Mouse (Mus musculus) cerebellum, adult 8-10 months (tissue): ENCODE results near the gene Tgfbr3l.

Experiments
- DNase-seq: peaks from one replicate; pipeline ENCODE4 v3.0.0; 2022

Tgfbr3l gene

DNA sequence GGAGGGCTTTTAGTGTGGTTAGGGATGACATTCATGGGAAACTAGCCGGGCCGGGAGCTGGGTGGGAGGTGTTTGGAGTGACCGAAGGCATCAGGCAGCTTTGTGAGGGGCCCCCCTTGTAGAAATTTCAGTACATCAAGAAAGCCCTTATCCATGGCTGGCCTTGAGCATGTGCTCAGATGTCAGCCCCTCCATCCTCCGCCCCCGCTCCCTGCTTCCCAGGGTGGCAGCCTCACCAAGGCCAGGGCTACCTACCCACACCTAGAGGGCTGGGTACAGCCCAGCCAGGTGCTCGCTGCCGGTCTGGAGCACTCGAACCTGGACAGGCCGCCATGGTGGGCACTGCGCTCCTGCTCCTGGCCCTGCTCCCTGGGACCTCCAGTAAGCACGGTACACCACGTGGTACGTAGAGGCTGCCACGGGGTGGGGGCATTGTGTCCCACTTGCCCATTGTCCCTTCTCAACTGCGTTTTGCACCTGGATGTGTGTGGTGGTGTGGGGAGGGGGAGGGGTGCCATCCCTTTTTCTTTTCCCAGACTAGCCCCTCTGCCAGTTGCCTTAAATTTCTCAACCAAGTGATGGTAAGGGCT is at the start of gene Tgfbr3l:
Gene Tgfbr3l (plus strand): TSS at position 264 of the 590 bp plus-strand sequence.
- no peak for DNase-seq

DNA sequence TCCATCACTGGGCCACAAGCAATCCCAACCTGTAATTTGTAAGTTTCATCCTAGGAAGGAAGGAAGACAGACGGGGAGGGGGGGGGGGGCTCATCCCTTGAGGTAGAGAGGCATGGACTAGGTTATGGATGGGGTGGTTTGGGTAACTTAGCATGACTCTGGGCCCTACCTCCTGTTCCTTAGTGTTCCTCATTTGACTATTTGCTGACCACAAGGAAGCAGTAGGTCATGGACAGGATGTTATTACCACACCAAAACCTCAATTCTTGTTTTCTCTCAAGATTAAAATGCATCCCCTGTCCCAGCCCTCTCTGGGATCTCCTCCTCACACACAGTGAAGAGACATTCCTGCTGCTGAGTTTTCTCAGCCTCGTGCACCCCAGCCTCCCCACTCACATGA is 46.7 kb upstream of the Tgfbr3l start:
- no peak for DNase-seq

DNA sequence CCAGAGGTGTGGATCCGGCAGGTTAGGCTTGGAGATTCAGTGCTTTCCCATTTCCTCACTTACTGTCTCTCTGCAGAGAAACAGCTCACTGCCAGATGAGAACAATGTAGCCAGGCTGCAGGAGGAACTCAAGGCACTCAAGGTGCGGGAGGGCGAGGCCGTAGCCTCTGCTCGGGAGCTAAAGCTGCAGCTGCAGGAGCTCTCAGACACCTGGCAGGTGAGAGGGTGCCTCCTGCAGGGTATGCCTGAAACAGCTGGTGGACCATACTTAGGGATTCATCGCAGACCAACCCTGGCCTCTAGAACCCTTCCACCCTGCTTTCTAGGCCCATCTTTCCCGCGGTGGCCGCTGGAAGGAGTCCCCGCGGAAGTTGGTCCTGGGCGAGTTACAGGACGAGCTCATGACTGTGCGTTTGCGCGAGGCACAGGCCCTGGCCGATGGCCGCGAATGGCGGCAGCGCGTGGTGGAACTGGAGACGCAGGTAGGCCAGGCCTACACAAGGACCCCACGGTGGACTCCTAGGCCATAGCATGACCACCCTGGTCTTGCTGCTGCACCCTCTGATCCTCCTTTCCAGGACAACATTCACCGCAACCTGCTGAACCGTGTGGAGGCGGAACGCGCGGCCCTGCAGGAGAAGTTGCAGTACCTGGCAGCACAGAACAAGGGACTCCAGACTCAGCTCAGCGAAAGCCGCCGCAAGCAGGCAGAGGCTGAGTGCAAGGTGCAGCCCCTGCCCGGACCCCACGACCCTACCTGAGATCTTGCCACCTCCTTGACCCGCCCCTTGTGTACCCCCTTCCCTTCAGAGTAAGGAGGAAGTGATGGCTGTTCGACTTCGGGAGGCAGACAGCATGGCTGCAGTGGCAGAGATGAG is 42.5 kb upstream of the Tgfbr3l start:
- DNase-seq = no peak

DNA sequence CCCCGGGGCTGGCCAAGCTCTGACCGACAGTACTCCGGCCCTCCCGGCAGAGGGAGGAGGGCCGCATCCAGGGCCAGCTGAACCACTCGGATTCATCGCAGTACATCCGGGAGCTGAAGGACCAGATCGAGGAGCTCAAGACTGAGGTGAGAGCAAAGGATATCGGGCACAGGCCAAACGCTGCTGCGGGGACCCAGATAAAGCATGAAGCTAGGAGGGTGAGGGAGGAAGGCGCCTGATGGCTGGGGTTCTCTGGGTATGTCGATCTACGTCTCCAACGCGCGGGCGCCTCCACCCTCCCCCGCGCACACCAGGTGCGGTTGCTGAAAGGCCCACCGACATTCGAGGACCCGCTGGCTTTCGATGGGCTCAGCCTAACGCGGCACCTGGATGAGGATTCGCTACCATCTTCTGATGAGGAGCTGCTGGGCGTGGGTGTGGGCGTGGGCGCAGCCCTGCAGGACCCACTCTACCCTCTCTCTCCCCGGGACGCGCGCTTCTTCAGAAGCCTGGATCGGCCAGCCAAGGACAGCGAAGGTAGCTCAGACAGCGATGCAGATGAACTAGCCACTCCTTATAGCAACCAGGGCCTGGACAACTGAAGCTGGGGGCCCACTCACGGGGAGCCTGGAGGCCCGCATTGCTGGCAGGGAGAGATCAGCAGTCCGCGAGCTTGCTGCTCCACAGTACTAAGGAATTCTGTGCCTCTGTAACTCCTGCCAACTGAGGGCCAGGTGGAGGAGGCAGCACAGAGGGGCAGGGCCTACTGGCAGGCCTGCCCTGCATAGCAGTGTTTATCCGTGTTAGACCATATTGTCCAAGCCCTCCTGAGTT is 41.6 kb upstream of the Tgfbr3l start:
- DNase-seq = peak; percentile 32

DNA sequence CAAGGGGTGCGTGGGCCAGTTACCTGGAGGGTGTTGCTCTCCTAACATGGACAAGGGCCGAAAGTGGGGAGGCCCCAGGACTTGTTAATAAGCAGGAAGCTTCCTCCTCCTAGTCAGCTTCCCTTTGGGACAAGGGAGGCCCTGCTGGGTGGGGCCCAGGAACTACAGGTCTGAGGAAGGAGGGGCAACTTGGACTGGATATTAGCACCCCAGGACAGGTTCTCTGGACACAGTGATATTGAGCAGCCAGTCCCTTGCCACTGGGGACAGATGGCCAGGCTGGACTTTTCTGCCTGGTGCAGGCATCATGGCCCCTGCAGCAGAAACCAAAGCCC is 41.0 kb upstream of the Tgfbr3l start:
- DNase-seq = no peak

DNA sequence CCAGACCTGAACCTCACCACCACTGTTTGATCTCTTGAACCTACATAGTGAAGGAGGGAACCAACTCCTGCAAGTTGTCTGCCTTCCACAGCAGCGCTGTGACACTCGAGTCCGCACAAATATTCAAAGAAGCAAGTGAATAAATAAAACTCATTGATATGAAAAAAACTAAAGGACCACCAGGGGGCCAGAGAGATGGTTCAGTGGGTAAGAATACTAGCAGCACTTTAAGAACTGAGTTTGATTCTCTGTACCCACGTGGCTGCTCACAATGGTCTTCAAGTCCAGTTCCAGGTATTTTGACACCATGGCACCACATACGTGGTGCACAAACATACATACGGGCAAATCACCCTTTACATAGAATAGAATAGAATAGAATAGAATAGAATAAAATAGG is 36.9 kb upstream of the Tgfbr3l start:
- no peak for DNase-seq

DNA sequence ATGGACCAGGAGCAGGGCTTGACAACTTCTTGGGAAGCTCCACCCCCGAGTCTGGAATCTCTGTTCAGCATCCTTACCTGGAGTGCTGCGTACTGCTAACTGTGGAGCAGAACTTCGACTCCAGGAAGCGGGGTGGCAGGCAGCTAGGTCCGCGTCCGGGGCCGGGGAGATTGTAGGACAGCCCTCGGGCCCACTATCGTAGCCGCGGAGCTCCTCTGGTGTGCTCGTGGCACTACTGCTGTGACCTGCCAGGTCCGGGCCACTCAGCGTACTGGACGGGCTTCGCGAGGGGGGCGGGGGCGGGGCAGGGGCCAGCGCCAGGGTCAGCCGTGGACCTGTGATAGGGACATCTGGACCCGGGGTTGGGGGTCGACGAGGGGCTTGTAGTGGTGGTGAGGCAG is 35.2 kb upstream of the Tgfbr3l start:
- peak; percentile 25 for DNase-seq

DNA sequence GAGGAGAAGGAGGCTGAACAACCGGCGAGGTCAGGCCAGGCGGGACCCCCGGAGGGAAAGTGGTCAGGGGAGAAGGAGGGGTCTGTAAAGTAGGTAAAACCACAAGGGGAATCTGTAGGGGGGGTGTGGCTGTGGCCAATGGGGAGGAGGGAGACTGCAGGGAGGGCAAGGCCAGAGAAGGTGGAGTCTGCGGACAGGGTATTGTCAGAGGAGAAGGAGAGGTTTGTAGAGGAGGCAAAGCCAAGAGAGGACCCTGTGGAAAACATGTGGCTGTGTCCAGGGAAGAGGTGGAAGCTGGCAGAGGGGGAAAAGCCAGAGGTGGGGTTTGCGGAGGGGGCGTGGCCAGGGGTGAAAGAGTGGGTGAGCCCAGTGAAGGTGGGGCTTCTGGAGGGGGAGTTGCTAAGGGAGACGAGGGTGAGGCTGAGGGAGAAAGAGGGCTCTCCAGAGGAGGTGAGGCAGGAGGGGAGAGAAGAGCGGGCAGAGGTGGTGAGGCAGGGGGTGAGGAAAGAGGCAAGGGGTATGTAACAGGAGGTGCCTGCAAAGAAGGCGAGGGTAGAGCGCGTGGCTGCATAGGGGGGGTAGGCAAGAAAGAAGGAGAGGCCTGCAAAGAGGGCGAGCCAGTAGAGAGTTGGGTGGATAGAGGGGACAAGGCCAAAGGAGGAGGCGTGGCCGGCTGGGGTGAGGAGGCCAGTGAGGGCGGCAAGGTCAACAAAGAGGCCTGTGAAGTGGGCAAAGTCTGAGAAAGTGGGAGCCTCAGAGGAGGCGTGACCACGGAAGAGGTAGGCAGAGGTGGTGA is 34.6 kb upstream of the Tgfbr3l start:
- DNase-seq = peak; percentile 28

DNA sequence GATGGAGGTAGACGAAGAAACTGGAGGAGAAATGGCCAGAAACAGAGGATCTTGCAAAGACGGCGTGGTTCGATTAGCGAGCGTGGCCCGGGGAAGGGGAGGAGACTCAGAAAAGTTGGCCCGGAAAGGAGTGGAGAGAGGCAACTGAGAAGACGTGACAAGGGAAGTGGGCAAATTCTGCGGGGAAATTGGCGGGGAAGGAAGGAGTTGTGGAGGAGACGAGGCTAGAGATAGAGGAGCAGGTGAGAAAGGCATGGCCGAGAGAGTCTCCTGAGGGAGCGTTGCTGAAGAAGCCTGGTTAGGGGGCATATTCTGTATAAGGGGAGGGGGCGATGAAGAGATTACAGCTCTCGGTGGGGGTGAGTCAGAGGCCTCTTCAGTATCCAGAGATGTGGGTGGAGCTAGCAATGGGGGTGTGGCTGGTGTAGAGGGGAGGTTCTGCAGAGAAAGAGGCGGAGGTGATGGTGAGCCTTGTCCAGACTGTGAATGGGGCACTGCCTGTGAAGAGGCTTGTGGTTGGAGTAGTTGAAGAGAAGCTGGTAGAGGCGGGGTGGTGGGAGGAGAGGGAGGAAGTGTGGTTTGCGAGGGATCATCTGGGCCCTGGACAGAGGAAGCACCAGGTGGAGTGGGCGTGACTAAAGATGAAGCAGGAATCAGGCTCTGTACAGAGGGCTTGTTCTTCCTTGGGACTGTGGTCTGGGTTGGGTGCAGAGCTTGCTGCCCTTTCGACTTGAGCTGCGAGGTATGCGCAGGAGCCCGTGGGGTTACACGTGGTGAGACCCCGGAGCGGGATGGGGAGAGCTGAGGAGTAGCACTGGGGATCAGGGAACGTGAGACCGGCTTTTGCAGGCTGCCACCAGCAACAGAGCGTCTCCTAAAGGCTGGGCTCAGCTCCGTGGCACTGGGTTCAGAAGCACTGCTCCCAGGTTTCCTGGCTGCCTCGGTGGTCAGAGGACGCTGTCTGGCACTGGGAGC is 33.7 kb upstream of the Tgfbr3l start:
- no peak for DNase-seq

DNA sequence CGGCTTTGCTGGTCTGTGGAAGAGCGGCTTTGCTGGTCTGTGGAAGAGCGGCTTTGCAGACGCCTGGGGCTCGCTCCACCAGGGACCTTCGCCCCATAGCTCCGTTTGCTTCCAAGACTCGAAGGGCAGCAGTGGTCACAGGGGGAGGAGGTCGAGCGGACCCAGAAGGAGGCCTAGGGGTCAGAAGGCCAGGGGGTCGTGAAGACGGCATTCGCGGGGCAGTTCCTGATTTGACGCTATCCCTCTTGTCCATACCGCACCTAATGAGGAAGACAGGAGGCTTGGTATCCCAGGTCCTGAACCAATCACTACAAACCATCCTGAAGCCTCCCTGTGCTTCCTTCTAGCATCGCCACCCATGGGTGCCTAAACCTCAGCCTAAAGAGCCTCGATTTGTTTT is 31.7 kb upstream of the Tgfbr3l start:
- peak; percentile 32 for DNase-seq

DNA sequence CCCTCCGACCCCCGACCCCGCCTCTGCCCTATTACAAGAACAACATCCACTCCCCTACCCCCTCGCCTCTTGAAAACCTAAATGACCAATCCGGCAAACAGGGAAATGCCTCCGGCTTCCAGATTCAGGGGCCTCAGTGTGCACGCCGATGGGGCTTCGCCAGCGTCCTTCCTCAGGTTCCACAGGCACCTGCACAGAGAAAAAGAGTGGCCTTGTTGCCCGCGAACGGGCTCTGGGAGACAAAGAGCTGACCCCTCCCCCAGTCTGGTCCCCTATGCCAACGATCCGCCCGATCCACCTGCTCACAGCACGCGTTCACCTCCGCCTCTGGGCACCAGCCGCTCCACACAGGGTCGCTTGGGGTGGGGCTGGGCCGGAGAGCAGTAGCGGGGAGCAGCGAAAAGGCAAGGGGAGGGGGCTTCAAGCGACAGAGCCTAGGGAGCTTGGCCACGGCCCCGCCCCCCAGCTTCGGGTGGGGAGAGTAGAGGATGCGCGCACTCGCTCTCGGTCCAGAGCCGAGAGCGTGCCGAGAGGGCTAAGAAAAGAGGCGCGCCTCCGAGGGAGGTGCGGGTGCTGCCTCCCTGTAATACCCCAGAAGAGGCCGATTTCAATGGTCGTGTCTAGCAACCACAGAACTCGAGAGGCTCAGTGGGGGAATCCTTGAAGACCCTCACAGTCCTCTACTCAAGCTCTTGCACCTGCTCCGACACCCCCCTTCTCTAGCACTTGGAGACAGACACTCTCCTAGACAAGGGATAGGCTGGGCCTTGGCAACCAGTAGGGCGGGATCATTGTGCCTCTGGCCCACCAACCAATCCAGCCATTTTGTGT is 31.0 kb upstream of the Tgfbr3l start, which contains the start of gene Prr36:
Gene Prr36 (minus strand): TSS at position 669 of the 831 bp plus-strand sequence.
- DNase-seq = peak; percentile 59

DNA sequence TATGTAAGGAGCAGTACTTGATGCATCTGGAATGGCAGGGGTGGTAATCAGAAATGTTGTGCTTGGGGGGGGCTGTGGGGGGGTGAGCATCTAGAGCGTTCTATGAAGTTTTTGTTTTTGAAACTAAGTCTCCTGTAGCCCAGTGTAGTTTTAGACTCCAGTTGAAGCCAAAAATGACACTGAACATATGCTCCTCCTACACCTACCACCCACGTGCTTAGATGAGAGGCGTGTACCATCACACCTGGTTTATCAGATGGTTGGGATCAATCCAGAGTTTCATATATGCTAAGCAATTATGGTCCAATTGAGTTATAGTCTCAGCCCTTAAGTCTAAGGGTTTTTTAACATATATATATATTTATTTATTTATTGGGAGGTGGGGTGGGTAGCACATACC is 28.4 kb upstream of the Tgfbr3l start:
- no peak for DNase-seq

DNA sequence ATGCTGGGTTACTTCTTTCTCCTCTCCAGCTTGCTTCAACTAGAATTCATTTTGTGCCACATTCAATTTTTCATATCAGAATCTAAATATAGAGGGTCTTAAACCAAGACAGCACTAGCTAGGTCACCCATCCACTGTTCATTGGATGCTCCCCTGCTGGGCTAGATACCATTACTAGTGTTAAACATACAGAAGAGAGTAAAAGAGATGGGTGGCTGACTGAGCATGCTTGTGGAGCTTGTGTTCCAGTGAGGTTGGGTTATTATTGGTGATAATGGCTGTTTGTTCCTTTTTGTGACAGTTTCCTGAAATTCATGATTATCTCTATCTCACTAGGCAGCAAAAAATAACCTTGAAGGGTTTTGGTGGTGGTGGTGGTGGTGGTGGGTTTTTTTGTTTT is 26.0 kb upstream of the Tgfbr3l start:
- DNase-seq = no peak

DNA sequence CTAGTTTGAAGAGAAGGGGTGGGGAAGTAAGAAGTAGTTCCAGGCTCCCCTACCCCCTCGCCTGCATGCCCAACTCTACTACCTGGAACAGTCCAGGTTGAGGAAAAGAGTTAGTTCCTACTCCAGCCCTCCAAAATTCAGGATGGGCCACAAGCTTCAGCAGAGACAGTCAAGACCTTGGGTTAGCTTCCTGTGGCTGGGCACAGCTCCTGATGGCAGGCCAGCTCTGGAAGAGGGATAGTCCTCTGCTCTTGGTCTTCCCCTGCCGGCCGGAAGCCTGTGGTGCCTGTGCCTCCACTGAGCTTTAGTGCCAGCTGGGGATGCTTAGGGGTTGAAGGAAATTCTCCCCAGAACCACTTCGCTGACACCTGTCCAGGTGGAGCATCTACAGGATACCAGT is 21.7 kb upstream of the Tgfbr3l start:
- no peak for DNase-seq

DNA sequence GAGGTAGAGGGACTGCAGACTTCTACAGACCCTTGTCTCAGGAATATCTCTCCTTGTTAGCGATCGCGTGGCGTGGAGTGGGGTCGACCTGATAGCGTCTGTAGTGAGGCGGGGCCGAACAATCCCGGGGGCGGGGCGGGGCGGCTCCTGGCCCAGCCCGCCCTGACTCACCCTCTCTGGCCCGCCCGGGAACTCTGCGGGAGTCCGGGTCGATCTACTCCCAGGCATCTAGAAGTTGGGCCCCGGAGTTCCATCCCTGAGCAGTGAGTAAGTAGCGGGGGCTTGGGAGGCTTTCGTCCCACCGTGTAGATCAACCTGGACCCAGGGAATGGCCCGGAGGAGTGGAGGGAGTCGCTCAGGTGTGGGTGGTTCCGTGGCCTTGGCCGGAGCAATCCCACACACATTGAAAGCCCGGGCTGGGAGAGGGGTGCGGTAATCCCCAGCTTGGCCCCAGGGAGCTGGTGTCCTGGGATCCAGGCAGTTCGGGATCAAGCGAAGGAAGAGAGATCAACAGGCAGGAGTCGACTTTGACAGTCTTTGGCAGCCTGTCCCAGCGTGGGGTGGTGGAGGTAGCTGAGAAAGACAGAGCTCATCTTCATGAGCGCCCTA is 21.2 kb upstream of the Tgfbr3l start, which contains the start of gene Lrrc8e:
Gene Lrrc8e (plus strand): TSS at position 89 of the 609 bp plus-strand sequence.
- DNase-seq = no peak

DNA sequence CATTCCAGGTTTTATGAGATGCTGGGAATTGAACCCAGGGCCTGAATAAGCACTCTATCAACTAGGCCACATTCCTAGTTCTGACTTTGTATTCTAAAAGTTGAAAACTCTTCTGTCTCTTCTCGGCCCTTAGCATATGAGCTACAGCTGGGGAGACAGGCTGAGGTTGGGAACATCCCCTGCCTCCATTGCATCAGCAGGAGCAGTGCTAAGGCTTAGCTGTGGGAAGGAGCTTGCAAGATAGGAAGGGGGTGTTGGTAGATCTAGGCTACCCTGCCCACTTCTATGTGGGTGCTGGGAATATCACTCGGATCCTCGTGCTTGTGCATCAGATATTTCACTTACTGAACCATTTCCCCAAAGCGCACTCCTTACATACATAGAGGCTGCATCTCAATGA is 20.1 kb upstream of the Tgfbr3l start:
- DNase-seq = no peak

DNA sequence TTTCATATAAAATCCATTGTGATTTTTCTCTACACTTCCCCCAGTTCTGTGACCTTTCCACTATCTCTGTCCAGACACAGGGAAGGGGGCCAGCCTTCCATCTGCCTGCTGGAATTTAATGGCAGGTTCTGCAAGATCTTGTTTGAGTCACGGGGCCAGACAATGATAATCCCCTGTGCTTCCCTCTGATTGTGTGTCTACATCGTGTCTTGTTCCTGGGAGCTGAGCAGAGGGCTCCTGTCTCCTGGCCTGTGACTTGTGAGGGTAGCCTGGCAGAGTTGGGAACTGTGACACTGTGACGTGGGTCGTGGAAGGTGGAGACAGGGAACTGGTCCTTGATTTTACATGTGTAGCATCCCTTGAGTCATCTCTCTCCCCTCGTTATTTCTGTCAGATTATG is 18.2 kb upstream of the Tgfbr3l start:
- no peak for DNase-seq

DNA sequence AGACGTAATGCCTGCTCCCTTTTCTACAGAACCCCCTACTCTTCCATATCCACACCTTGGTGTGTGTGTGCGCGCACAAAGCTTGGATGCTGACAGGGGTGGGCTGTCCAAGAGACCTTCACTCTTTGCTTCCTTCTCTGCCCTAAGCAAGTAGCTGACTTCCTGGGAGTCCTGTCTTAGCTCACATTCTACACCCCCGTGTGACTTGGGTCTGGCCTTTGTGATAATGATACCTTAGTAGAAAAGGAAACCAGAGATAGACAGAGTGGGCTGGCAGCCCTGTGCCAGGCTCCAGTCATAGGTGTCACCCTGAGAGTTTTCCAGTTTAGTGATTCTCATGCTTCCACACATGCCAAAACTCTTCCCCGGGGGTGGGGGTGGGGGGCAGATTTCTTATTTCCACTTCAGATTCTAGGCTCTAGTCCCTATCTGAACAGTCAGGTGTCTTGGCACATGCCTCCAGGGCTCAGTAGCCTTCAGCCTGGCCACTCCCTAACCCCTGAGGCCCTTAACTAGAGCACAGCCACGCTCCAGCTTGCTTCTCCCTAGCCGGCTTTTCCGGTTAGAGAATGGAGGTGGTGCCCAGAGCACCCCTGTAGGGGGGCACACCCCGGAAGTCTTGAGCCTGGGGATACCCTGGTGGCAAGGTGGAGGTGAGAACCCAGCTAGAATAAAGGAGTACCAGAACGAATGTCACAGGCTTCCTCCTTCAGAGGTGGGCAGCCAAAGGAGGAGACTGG is 17.2 kb upstream of the Tgfbr3l start:
- DNase-seq = no peak

DNA sequence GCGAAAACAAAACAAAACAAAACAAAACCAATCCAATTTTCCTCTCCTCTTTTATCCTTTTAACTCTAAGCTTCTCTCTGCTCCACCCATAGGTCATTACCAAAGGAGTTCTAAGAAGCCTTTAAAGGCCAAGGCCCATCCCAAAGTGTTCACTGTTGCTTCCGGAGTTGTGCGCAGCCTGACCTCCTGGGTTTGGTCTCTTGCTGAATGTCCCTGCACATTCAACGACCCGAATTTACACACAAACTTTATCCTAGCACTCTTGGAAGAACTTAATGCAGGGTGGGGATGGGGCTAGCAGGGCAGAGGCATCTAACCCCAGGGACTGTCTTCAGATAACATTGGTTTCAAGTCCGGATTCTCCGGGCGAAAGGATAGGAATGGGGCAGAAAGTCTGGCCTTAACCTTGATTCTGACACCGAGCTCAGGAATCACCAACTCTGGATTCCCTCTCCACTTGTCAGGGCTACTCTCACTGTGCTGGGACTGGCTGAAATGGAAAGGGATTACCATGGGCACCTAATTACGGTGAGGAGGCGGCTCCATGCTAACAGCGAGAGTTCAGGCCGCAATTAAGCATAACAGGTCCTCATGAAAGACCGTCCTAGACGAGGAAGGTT is 10.1 kb upstream of the Tgfbr3l start:
- DNase-seq = no peak
